Mouse (Mus musculus) embryonic facial prominence, embryonic 15.5 days (tissue): ENCODE measurements around the gene Anapc7. TPM values are rescaled to one million over a fixed set of nuclear protein-coding genes. Genes with fewer than 3 reads are reported as not detected.
A peak's percentile ranks its signal among the peaks of the same experiment; 100 is the strongest.
"Not testable (repeated sequence)": the region's sequence is repeated elsewhere in the genome, so short reads cannot be mapped to it uniquely, and the experiment has no call there.

Source experiments
- ATAC-seq: fragments of 200-750 bp; cut with Nextera tagmentation; 2 replicates; pipeline ENCODE4 v1.8.0; 2017; ENCODE audit warnings: low read depth, moderate TSS enrichment; ENCODE audit not compliant: insufficient number of reproducible peaks, low FRiP score, low TSS enrichment
- H3K27ac ChIP-seq: fragments of 300-500 bp; sonication (generic); replicated peaks from 2 replicates; pipeline ENCODE4 v1.5.1; 2015; ENCODE audit warnings: mild to moderate bottlenecking, inconsistent platforms
- H3K27me3 ChIP-seq: fragments of 300-500 bp; sonication (generic); 2 replicates; pipeline ENCODE4 v1.6.1; 2015; ENCODE audit warnings: inconsistent platforms
- H3K36me3 ChIP-seq: fragments of 300-500 bp; sonication (generic); 2 replicates; pipeline ENCODE4 v1.6.1; 2015; ENCODE audit warnings: mild to moderate bottlenecking, inconsistent platforms
- H3K4me1 ChIP-seq: fragments of 300-500 bp; sonication (generic); 2 replicates; pipeline ENCODE4 v1.6.1; 2015; ENCODE audit warnings: inconsistent platforms
- H3K4me2 ChIP-seq: fragments of 300-500 bp; sonication (generic); replicated peaks from 2 replicates; pipeline ENCODE4 v1.6.1; 2015; ENCODE audit warnings: mild to moderate bottlenecking, inconsistent platforms
- H3K4me3 ChIP-seq: fragments of 300-500 bp; sonication (generic); replicated peaks from 2 replicates; pipeline ENCODE4 v1.5.1; 2015; ENCODE audit warnings: mild to moderate bottlenecking, inconsistent platforms
- H3K9ac ChIP-seq: fragments of 300-500 bp; sonication (generic); 2 replicates; pipeline ENCODE4 v1.6.1; 2015; ENCODE audit warnings: inconsistent platforms
- H3K9me3 ChIP-seq: fragments of 300-500 bp; sonication (generic); replicated peaks from 2 replicates; pipeline ENCODE4 v1.6.1; 2016; ENCODE audit warnings: inconsistent platforms
- WGBS: fragments of 180-500 bp; shearing (Covaris S2); methylation state at CpG from one replicate; pipeline ENCODE4 v1.1.7; 2015; 5-methylcytosine and 5-hydroxymethylcytosine counted together
- polyA plus RNA-seq: library from polyadenylated mRNA; unstranded; fragments of >200 nt; fragmentation: Nextera tagmentation; extraction: Ambion mirVana; gene quantifications from 2 replicates; pipeline ENCODE4 v1.2.1, GENCODE M21; 2015

The Anapc7 gene
- polyA plus RNA-seq, 1 experiment from 2014 or later: 42.4 TPM

DNA sequence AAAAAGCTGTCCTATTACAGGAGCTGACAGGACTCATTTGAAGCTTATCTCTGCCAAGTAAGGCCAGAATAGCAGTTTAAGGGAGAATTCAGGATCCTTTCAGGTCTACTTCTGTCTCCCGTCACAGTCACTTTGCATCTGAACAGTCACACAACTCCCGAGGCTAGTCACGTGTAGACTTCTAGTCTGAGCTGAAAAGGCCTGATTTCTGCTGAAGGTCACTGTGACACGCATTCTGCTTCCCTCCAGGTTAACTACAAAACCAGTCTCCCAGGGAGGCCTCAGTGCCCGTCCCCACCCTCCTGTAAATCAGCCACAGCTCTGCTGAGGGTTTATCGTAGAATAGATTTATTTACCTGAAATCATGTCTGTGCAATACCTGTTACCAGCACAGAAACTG is 31.7 kb downstream of the Anapc7 start:
- no peak overlapping the region for H3K9ac ChIP-seq
- no peaks in the 10 kb centered on the region for H3K4me1 ChIP-seq
- H3K27ac ChIP-seq: 0 out of 2 replicates have a peak overlapping the region, but pooled peaks have one; percentile 5
- peaks cover 62% of the 10 kb centered on the region for H3K36me3 ChIP-seq
- no peaks in the 10 kb centered on the region for H3K27me3 ChIP-seq
- 84% methylated on average over 6 of the region's 6 CpGs for WGBS
- no peak for ATAC-seq
- H3K9me3 ChIP-seq: no peaks in the 10 kb centered on the region
- no peak overlapping the region for H3K4me2 ChIP-seq
- no peak overlapping the region for H3K4me3 ChIP-seq

DNA sequence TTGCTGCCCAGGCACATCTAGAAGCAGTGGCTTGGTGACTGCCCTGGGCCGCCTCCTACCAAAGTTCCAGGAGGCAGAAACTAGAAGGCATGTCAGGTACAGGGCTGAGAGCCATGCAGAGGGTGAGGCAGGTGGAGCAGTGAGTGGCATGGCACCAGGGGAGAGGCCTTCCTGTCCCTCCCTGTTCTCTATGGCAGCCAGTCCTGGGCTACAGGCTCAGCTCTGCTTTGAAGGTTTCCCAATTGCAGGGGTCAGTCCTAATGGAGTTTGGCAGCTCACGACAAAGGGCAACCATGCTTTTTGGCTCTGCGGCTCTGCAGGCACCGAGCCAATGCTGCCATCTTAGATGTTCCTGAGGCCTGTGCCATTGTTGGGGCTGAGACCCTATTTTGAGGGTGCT is 32.9 kb downstream of the Anapc7 start:
- Histone ChIP-seq H3K4me2 (no peak overlapping the region), H3K9ac (no peak overlapping the region), H3K9me3 (no peaks in the 10 kb centered on the region), H3K4me3 (no peak overlapping the region), H3K36me3 (peaks cover 75% of the 10 kb centered on the region), H3K27me3 (no peaks in the 10 kb centered on the region), H3K27ac (no peak overlapping the region), H3K4me1 (no peaks in the 10 kb centered on the region)
- 92% methylated on average over 4 of the region's 4 CpGs for WGBS
- ATAC-seq: no peak

DNA sequence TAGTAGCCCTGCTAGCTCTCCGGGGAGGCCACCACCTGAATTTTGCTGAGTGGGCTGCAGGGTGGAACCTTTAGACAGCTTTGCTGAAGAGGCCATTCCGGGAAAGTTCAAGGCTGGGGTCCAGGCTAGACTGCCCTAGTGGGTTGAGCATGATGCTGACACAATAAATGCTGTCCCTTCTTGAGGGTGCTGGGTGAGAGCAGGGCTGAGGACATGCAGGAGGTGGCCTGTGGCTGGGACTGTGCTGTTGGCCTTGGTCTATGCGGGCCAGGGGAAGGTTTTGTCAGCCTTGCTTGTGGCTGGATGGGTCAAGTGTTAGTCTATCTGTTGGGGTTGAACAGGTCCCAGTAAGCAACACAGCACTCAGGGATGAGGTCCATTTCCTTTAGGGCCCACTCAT is 33.4 kb downstream of the Anapc7 start:
- H3K9me3 ChIP-seq: no peaks in the 10 kb centered on the region
- 89% methylated on average over 3 of the region's 3 CpGs for WGBS
- H3K4me1 ChIP-seq: no peaks in the 10 kb centered on the region
- H3K36me3 ChIP-seq: peaks cover 79% of the 10 kb centered on the region
- no peak overlapping the region for H3K4me2 ChIP-seq
- no peak overlapping the region for H3K4me3 ChIP-seq
- no peak overlapping the region for H3K9ac ChIP-seq
- H3K27me3 ChIP-seq: no peaks in the 10 kb centered on the region
- H3K27ac ChIP-seq: no peak overlapping the region
- ATAC-seq: no peak

DNA sequence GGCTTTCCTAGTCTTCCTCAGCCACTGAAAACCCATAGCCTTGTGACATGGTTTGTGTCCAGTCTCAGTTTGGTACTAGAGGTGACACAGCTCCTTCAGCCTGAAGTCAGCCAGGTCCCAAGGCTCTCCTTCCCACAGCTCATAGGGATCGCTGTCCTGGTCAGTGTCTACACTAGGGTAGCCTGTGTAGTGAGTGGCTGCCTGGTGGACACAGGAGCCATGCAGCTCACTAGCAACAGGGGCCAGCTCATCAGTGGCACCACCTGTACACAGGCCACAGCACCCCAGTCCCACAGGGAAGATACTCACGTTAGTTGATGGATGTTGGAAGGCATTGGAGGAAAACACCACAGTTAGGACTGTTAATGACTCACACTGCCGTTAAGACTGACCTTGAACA is 34.1 kb downstream of the Anapc7 start:
- Histone ChIP-seq H3K4me3 (no peak overlapping the region), H3K4me2 (no peak overlapping the region), H3K27ac (no peak overlapping the region), H3K36me3 (peaks cover 86% of the 10 kb centered on the region), H3K9ac (no peak overlapping the region), H3K27me3 (no peaks in the 10 kb centered on the region), H3K4me1 (no peaks in the 10 kb centered on the region), H3K9me3 (no peaks in the 10 kb centered on the region)
- no peak; the same call in 1 of the 2 replicates for ATAC-seq
- 89% methylated on average over 3 of the region's 3 CpGs for WGBS

DNA sequence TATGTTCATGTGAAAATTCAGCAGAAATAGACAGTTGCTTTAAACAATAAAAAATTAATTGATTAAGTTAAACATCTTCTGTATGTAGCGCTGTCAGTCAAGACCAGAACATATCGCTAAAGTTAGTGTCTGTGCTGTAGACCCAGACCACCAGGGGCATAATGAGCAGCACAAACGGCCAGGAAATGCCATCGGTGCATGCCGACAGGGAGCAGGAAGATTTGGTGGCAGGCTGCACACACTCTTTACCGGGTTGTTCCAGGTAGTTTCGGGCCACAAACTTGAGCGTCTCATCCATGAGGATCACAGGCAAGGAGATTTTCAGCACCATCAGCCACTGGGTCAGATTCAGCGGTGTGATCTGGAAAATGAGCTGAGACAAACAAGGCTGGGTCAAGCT is 35.6 kb downstream of the Anapc7 start:
- H3K36me3 ChIP-seq: peaks cover 97% of the 10 kb centered on the region

DNA sequence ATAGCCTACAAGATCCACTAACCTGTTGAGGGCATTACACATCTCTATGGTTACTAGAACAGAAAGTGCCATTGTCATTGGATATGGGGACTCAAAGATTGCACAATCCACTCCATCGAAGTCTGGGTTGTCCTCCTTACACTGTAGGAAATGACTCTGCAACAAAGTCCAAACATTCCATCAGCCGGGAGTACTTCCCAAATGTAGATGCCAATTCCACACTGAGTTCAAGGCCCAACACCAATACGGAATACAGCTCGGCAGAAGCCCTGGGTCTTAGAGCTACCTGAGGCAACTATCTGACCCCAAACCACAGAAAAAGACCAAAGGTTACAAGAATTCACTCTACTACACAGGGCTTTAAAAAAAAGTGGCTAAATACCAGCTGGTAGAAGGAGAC is 36.6 kb downstream of the Anapc7 start:
- Histone ChIP-seq H3K4me1 (no peaks in the 10 kb centered on the region), H3K36me3 (peaks cover 96% of the 10 kb centered on the region), H3K27me3 (no peaks in the 10 kb centered on the region), H3K27ac (no peak overlapping the region), H3K9ac (no peak overlapping the region), H3K4me3 (no peak overlapping the region), H3K4me2 (no peak overlapping the region), H3K9me3 (no peaks in the 10 kb centered on the region)
- WGBS: 87% methylated on average over 4 of the region's 4 CpGs
- no peak for ATAC-seq

More for the DNA sequence above, 35.6 kb downstream of the Anapc7 start:
- not testable (repeated sequence) for H3K9me3 ChIP-seq, H3K27me3 ChIP-seq, H3K27ac ChIP-seq, H3K4me2 ChIP-seq, H3K4me1 ChIP-seq, ATAC-seq, H3K9ac ChIP-seq, H3K4me3 ChIP-seq
- WGBS: 75% methylated on average over 9 of the region's 9 CpGs

DNA sequence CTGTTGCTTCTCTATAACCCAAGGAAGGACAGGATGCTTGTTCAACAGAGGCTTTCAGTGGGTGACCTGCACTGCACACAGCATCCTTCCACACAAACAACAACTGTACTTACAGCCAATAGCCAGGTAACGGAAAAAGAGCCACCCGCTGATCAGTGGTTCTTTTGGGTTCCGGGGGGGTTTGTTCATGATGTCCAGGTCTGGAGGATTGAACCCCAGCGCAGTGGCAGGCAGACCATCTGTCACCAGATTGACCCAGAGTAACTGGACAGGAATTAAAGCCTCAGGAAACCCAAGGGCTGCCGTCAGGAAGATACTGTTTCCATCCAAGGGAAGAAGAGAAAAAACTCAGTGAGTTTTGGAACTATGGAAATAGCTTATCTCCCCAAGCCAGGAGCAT is 37.8 kb downstream of the Anapc7 start:
- 92% methylated on average over 5 of the region's 5 CpGs for WGBS

DNA sequence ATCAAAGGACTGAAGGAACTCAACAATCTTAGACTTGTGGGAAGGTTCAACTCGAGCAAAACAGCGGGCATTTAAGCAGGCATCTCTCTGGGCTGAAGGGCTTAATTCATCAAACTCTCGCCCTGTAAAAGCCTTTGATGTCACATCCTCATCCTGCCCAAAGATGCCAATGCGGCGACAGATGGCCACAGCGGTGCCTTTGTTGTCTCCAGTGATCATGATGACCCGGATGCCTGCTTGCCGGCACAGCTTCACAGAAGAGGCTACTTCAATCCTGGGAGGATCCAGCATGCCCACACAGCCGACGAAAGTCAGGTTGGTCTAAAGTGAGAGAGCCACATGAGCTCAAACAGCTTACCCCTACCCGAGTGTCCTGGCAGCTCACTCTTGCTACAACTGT is 39.2 kb downstream of the Anapc7 start:
- Histone ChIP-seq H3K9me3 (no peaks in the 10 kb centered on the region), H3K9ac (no peak overlapping the region), H3K4me1 (no peaks in the 10 kb centered on the region), H3K4me2 (no peak overlapping the region), H3K27ac (no peak overlapping the region), H3K4me3 (no peak overlapping the region), H3K27me3 (no peaks in the 10 kb centered on the region), H3K36me3 (peaks cover 92% of the 10 kb centered on the region)
- 77% methylated on average over 11 of the region's 11 CpGs for WGBS
- no peak for ATAC-seq

More for the DNA sequence above, 37.8 kb downstream of the Anapc7 start:
- Histone ChIP-seq H3K27ac (no peak overlapping the region), H3K27me3 (no peaks in the 10 kb centered on the region), H3K4me1 (no peaks in the 10 kb centered on the region), H3K9me3 (no peaks in the 10 kb centered on the region), H3K9ac (no peak overlapping the region), H3K4me2 (no peak overlapping the region), H3K4me3 (no peak overlapping the region), H3K36me3 (peaks cover 96% of the 10 kb centered on the region)
- no peak for ATAC-seq

DNA sequence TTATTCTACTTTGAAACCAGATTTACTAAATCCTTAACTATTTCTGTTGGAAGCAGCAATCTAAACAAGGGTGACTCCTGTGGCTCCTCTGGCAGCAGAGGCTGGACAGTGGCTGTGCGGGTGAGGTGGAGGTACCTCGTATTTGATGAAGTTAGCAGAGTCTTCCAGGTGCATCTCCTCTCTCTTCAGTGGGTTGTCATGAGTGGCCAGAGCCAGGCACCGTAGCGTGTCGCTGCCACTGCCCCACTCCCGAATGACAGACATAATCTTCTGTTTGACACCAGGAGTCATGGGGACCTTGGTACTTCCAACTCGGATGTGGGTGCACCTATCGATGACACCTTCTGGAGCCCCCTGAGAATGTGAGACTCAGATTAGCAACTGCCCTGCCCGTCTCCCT is 39.9 kb downstream of the Anapc7 start:
- Histone ChIP-seq H3K27me3 (no peaks in the 10 kb centered on the region), H3K4me1 (no peaks in the 10 kb centered on the region), H3K4me3 (no peak overlapping the region), H3K4me2 (no peak overlapping the region), H3K27ac (no peak overlapping the region), H3K9ac (no peak overlapping the region), H3K9me3 (no peaks in the 10 kb centered on the region), H3K36me3 (peaks cover 93% of the 10 kb centered on the region)
- 91% methylated on average over 9 of the region's 9 CpGs for WGBS
- ATAC-seq: no peak

DNA sequence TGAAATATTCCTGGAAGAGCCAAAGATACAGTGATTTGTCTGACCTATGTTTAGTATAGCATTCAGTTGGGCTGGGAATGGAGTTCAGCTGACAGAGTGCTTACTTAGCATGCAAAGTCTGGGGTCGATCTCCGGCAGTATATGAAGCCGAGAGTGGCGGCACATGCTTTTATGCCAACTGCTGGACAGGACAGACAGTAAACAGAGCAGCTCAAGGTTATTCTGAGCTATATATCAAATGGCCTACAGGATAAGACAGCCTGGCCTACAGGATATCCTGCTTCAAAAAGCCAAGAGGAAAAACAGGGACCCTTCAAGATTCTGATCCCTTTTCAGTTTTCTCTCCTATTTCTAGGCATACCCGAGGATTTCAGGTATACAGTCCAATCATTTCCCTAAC is 50.2 kb downstream of the Anapc7 start:
- H3K36me3 ChIP-seq: peaks cover 63% of the 10 kb centered on the region
- 76% methylated on average over 5 of the region's 5 CpGs for WGBS
- no peaks in the 10 kb centered on the region for H3K4me1 ChIP-seq
- H3K27me3 ChIP-seq: no peaks in the 10 kb centered on the region
- H3K4me3 ChIP-seq: no peak overlapping the region
- ATAC-seq: no peak
- no peak overlapping the region for H3K4me2 ChIP-seq
- H3K27ac ChIP-seq: no peak overlapping the region
- no peak overlapping the region for H3K9ac ChIP-seq
- H3K9me3 ChIP-seq: no peaks in the 10 kb centered on the region

DNA sequence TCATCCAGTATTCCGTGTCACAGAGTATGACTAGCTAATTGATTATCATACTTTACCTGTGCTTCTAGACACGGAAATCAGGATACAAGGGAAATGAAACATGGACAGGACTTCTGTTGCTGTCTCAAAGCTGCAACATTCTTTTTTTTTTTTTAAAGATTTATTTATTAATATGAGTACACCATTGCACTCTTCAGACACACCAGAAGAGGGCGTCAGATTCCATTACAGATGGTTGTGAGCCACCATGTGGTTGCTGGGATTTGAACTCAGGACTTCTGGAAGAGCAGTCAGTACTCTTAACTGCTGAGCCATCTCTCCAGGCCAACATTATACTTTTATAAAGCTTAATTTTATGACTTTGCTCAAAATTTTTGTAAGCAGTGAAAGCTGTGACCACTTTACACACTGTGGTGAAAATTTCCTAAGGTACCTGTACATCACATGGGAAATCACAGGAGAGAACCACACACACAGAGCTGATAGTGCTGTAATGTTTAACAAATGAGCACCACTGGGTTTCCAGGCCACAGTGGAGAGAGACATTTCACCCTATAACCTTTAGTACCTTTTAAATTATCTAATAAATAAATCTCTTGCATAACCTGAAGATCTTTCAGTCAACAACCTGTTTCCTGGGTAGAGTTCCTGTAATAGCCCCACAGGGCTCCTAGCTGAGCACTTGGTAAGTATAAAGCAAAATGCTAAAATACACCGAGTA is 53.3 kb downstream of the Anapc7 start:
- 80% methylated on average over 4 of the region's 4 CpGs for WGBS
- H3K27ac ChIP-seq: no peak overlapping the region
- no peaks in the 10 kb centered on the region for H3K9me3 ChIP-seq
- no peaks in the 10 kb centered on the region for H3K4me1 ChIP-seq
- H3K36me3 ChIP-seq: peaks cover 54% of the 10 kb centered on the region
- no peak overlapping the region for H3K9ac ChIP-seq
- no peaks in the 10 kb centered on the region for H3K27me3 ChIP-seq
- no peak overlapping the region for H3K4me3 ChIP-seq
- no peak overlapping the region for H3K4me2 ChIP-seq
- no peak for ATAC-seq

DNA sequence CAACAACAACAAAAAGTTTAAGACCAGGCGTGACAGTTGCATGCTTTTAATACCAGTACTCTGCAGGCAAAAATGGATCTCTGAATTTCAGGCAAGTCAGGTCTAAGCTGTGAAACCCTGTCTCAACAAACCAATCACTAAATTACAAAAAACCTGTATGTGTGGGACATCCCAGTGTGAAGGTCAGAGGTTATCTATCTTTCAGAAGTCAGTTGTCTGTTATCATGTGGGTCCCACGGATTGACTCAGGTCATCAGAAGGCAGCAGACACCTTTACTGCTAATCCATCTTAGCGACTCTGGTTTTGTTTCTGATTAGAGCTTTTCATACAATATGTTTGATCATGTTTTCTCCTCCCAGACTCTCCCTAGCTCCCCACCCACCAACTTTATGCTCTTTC is 54.6 kb downstream of the Anapc7 start:
- Histone ChIP-seq H3K9ac (no peak overlapping the region), H3K27ac (no peak overlapping the region), H3K4me2 (no peak overlapping the region), H3K4me3 (no peak overlapping the region), H3K27me3 (no peaks in the 10 kb centered on the region), H3K4me1 (no peaks in the 10 kb centered on the region), H3K36me3 (peaks cover 52% of the 10 kb centered on the region), H3K9me3 (no peaks in the 10 kb centered on the region)
- WGBS: 72% methylated on average over 3 of the region's 3 CpGs
- no peak for ATAC-seq
